Mouse (Mus musculus): Measurements from ENCODE around the gene Lrrc10. TPM values are rescaled to one million over a fixed set of nuclear protein-coding genes. Genes with fewer than 3 reads are reported as not detected.

Gene Lrrc10
- not detected in 4 replicates for total RNA-seq (2023)

DNA sequence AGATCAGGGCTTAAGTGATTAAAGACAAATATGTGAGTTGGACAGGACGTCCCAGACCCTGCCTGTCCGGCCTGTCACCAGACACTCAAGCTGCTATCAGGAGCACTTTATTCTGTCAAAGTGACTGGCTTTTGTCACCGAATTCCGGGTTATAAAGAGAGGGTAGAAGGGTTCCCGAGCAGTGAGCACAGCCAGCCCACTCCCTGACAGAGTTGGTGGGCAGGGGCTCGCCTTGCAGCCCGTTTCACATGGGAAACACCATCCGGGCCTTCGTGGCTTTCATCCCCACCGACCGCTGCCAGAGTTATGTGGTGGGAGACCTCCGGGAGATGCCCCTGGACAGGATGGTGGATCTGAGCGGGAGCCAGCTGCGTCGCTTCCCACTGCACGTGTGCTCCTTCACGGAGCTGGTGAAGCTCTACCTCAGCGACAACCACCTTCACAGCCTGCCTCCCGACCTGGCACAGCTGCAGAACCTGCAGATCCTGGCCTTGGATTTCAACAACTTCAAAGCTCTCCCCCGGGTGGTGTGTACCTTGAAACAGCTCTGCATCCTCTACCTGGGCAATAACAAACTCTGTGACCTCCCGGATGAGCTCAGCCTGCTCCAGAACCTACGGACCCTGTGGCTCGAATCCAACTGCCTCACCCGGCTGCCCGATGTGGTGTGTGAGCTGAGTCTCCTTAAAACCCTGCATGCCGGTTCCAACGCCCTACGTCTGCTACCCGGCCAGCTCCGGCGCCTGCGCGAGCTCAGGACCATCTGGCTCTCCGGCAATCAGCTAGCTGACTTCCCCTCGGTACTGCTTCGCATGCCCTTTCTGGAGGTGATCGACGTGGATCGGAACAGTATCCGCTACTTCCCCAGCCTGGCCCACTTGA, at the start of gene Lrrc10:
TSS of gene Lrrc10 (plus strand) at position 167 of the 882 bp plus-strand sequence.

GRCm38 (mm10) chr10:117063254-117064021, 18.3 kb downstream of the Lrrc10 start, which contains the start of gene Cct2:
TSS of gene Cct2 (minus strand) at chr10:117063814.

Other genes starting within 250 kb of the Lrrc10 start
- not detected in 4 replicates for gene Myrfl, start 148.4 kb upstream of the Lrrc10 start, total RNA-seq (2023)
- gene Rab3ip, start 94.6 kb upstream of the Lrrc10 start, total RNA-seq (2023) = 41.6 to 49.4 TPM (median 45.7 TPM) in 4 replicates
- gene Gm10271, start 72.7 kb upstream of the Lrrc10 start, total RNA-seq (2023) = not detected in 4 replicates
- not detected in 4 replicates for gene Best3, start 59.0 kb upstream of the Lrrc10 start, total RNA-seq (2023)
- gene Cct2, start 18.5 kb downstream of the Lrrc10 start, total RNA-seq (2023) = 260 to 285 TPM (median 275 TPM) in 4 replicates
- gene Frs2, start 103.2 kb downstream of the Lrrc10 start, total RNA-seq (2023) = 24.7 to 30.0 TPM (median 28.2 TPM) in 4 replicates
- 110 to 119 TPM (median 115 TPM) in 4 replicates for gene Yeats4, start 179.2 kb downstream of the Lrrc10 start, total RNA-seq (2023)
- gene 9530003J23Rik, start 193.4 kb downstream of the Lrrc10 start, total RNA-seq (2023) = not detected in 4 replicates
- 6.3 to 13.8 TPM (median 8.8 TPM) in 4 replicates for gene Lyz2, start 237.0 kb downstream of the Lrrc10 start, total RNA-seq (2023)
- gene Lyz1, start 247.5 kb downstream of the Lrrc10 start, total RNA-seq (2023) = 0.77 to 1.1 TPM (median 0.91 TPM) in 3 of 4 replicates, not detected in the other

Data from B cell, adult 62 days (primary cell).